Mouse (Mus musculus) naive thymus-derived CD4-positive, alpha-beta T cell, adult 2 months (primary cell): ENCODE measurements around the gene St6galnac3.

Experiments used
- DNase-seq: peaks from one replicate; pipeline ENCODE4 v3.0.0-alpha.2; 2011; ENCODE audit warnings: low read depth

The St6galnac3 gene

DNA sequence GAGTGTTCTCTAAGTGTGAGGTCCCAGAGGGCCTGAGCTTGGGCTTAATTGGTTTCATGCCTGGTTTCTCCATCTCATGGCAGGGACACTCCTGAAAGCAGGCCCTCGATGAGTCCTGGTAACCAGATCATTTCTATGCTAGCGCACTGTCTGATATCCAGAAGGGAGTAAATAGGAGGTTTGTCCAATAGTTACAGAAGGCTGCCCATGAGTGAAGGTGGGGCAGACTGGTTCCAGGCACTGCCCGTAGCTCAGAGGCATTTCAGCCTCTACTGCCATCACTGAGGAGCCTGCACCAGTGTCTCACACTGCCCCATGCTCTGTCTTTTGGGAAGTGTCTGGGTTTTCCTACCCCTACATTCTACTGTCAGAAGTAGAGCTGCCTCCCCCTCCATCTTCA is 72.1 kb downstream of the St6galnac3 start:
- DNase-seq: no peak

DNA sequence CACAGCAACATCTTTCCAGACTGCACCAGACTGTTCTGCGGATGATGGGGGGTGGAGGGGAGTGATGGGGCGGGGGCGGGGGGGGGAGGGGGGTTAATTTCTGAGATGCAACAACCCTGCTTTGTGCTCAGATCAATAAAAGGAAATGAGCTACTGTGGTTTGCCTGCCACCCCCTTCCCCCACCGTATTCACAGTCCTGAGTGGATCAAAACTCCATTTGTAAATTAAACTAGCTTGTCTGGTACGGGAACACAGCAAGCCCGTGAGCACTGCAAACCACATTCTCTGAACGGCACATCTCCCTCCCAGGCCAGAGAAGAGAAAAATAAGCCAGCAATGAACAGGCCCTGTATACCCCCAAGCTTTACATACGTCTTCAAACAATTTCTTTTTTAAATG is 76.3 kb downstream of the St6galnac3 start:
- DNase-seq: no peak

DNA sequence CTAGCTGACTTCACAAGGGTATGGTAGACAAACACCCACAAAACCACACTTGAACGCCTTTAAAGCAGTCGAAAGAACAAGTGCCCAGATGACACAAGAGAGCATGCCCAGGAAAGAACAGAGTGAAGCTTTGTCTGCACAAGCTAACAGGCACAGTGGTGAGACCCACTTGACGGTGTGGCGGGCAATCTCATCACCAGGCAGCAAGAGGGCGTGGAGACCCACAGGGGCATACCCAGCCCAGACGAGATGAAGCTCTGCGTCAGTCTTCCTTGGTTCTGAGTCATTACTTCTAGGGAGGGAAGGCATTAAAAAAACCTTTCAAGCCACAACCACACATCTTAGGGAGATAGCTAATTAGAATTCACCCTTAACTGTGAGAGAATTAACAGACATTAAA is 79.2 kb downstream of the St6galnac3 start:
- no peak for DNase-seq

DNA sequence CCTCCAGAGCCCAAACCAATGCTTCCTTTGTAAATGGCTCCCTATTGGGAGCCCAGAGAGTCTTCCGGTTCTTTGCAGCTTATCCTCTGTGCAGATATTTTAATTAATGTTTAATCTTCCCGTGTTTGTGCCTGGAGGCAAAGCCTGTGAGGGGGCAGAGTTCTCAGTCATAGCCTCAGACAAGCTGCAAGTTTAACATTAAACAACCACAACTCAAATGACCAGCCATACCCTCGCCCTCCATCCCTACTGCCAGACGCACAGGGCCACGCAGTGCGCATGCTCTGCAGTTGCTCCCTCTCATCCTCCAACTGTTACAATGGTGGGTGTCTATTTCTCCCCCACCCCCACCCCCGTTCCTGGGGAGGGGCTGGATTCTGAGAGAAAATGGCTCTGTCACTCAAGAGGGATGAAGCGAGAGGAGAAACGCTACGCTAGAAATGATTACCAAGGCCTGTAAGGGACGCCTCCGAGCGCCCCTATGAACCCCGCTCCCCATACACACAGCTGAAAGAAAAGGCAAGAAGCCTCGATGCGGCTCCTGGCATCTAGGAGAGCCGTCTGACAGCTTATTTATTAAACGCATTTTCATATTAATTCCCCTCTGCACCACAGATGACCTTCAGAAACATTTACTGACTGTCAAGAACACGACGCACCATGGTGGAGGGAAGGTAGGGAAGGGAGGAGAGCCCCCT is 81.0 kb downstream of the St6galnac3 start:
- DNase-seq: no peak

DNA sequence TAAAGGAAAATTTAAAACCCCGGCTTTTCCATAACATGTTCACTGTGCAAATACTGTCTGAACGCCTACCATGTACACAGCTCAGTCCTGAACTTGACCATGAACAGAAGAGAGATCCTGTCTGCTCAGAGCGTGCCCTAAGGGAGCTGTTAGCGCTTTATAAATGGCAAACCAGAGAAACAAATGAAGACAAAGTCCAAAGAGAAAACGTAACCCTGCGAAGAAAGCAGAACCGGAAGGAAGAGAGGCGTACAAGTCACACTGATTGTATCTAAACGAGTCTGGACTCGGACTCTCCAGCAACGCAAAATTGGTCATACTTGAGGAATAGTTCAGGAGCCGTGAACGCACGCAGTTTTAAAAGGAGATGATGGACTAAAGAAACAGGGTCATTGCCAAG is 82.1 kb downstream of the St6galnac3 start:
- no peak for DNase-seq

DNA sequence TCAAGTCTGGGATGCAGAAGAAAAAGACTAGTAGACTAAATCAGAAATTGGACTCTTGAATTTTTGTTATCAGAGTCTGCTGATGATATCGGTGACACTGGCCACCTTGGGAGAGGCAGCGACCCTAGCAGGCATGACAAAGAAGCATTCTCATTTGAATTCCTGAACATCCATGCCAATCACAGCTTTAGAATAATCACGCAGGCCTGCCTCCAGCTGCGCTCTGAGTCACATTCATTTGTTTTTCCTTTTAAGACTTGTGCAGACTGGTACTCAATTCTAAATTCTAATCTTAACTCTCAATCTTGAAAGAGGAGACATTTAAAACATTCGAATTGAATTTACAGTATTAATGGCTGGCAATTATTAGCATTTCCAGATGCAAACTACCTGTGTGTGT is 83.2 kb downstream of the St6galnac3 start:
- no peak for DNase-seq

DNA sequence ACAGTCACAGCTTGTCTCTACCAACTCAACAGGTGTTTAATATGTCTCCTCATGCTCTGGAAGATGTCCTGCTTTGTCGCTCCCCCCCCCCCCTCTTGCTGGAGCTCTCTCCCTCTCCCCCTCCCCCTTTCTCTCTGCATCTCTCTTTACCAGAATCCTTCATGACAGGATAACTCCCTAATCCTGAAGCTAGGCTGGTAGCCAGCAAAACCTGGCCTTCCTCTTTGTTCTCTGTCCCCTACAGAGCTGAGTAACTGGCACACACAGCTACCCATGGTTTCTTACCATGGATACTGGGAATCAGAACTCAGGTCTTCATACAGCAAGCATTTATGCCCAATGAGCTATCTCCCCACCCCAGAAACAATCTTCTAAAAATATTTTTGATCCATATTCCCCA is 87.6 kb downstream of the St6galnac3 start:
- no peak for DNase-seq

DNA sequence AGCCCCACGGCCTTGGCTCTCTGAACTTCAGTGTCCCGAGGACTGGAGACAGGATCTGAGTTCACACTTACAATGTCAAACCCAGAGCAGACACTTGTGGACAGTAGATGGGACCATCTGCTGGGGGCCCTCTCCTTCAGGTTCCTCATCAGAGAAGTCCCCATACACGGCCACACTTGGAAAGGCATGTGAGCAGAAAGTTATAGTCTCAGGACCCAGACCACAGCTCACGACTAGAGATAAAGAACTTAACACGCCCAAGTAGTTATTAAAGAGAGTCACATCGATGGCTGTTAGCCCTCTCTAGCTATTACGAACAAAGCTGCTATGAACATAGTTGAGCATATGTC is 88.2 kb downstream of the St6galnac3 start:
- no peak for DNase-seq

DNA sequence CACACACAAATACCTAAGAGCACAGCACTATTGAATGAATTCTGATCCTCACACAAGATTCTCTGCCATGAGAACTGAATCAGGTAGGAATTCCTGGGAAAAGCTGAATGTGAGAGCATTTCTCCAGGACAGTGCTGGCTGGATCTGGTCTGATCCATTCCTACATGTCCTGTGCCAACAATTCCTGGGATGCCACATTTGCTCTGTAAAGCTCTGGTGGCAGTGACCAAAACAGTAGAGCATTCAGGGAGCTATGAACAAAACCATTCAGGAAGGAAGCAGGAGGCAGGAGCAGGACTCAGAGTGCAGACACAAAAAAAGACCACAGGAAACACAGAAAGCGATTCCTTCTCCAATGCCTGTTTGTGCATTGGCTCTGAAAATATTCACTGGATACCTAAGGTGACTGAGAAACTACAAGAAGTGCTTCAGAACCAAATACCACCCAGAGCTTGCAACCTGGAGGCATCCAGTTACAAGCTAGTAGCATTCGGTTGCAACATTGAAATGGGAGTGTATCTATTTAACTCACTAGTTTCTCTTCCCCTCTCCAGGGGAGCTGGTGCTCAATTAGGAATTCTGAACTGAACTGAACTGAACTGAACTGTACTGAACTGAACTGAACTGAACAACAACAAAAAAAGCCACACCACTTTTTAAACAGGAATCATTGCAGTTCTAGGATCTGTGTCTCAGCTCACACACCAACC is 88.7 kb downstream of the St6galnac3 start:
- no peak for DNase-seq

DNA sequence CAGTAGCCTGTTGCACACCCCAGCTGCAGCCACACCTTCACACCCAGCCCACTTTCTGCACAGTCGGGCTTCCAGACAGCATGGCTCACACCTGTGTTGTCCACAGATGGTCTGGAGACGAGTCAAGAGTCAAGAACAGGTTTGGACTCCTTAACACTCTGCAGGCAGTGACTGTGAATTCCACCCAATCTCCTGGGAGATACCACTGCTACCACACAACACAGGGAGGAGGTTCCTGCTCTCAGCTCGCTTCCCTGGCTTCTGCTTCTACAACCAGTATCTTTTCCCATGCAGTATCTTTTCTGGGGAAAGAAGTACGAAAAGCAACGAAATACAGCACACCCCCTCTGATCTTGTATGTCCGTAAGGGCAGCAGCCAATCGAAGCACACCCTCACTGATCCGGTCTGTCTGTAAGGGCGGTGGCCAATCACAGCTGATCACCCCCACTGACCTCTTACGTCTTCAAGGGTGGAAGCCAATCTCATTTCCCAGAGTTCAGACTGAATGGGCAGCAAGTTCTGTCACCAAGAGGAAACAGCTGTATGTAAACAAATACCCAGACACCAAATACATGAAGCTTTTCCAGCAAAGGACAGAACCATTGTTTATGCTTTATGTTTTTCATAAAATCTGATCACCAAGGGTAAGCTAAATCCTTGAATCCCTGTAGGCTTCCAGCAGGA is 92.8 kb downstream of the St6galnac3 start:
- DNase-seq: no peak

DNA sequence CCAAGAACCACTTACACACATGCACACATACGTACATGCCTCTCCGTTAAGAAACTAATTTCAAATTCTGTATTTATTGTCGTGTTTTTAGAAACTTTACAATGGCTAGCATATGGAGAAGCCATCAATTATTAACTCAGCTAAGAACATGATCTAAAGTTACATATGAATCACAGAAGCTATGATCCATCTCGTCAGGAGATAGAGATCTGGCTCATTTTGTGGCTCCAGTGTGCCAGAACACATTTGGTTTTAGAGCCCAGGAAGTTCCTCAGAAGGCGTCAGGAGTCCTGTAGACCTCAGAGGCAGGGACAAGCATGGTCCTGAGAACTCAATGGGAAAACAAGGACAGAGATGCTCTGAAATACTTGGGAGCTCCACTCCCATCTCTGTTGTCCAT is 98.7 kb downstream of the St6galnac3 start:
- no peak for DNase-seq

DNA sequence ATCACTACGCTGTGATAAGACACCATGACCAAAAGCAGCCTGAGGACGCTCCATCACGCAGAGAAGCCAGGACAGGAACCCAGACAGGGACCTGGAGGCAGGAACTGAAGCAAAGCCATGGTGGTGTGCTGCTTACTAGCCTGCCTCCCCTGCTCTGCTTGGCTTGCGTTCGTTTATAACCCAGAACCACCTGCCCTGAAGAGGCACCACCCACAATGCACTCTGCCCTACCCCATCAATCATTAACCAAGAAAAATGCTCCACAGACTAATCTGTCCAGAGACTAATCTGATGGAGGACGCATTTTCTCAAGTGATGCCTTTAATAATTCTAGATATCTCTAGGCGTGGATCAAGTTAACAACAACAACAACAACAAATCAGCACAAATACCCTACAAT is 106.0 kb downstream of the St6galnac3 start:
- no peak for DNase-seq

DNA sequence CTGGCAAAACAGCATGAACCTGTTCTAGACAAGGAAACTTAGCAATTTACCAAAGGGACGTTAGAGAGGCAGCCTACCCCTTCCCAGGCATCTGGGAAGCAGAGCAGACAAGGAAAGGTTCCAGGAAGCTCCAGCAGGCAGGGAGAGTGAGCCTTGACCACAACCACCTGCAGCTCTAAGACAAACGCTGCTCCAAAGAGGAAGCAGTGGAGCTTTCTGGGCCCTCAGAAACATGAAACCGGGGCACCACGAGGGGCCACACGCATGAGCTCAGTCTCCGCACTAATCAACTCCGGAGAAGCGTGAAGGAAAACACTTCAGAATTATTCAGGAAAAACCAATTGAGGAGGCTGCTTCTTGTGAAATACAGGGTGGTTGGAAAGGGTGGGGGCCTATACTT is 108.1 kb downstream of the St6galnac3 start:
- DNase-seq: no peak

DNA sequence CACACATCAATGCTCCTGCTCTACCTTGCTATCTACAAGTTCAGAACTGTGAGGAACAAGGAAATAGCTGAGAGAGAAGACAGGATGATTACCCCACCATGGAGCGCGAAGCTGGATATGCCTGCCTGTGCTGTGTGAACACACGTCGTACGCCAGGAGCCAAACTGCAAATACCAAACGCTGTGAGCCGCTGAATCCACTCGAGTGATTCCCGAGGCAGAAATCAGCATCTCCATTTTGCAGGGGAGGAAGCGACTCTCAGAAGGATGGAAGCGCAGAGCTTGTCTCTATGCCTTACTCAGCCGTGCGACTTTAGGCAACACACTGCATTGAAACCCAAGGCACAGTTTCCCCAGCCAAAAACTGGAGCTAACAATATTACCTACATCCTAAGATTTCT is 114.7 kb downstream of the St6galnac3 start:
- DNase-seq: no peak

DNA sequence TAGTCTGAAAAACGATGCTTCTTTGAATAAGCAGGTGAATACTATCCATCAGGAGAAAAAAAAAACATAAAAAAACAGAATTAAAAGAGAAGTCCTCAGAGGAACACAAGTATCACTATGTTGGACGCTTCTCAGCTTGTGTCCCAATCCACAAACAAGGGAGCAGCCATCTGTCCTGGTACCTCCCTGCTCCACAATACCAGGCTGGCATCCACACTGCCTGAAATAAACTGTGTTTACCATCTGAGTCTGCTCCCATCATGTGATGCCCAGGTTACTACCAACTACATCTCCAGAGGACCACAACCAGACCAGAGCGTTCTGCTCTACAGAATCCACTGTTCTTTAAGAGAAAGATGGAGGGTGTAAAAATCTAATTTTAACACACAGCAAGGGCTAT is 118.6 kb downstream of the St6galnac3 start:
- no peak for DNase-seq

DNA sequence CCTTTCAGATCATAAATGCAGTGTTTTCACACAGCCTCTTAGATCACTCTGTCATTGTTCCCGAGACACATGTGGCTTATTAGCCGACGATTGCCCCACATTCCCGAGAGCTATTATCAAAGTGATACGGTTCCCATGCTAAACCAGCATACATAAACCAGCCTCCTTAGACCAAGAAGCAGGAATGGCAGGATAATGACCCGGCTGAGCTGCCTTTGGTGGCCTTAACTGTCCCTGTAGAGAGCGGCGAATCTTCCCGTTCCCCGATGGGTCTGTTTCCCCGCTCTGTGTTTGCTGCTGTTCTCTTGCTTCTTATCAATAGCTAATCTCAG is 119.2 kb downstream of the St6galnac3 start:
- DNase-seq: no peak

DNA sequence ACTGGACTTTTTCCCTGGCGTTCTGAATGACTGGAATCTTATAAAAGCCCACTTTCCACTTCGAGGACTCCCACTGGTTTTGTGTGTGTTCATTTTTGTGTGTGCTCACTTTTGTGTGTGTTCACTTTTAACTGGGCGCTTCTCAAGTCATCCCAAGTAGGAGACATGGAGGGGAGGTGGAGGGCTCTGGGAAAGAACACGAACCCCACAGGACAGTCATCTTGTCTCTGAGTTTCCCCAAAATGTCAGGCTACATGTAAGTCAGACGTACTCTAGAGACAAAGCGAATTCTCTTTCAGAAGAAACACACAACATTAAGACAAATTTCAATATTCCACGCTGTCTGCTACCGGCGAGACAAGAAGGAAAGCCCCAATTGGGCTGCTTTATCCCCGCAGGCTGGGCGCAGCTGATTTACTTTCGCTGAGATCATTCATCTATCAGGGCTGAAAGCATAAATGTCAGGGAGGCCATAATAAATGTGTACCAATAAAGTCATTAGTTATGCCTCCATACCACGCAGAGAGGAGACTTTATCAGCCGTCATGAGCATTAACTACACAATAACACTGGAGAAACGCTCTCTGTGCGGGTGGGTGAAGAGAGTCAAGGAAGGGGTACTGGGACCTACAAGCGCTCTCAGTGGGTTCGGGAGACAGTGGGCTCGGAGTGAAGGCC is 119.7 kb downstream of the St6galnac3 start:
- no peak for DNase-seq

DNA sequence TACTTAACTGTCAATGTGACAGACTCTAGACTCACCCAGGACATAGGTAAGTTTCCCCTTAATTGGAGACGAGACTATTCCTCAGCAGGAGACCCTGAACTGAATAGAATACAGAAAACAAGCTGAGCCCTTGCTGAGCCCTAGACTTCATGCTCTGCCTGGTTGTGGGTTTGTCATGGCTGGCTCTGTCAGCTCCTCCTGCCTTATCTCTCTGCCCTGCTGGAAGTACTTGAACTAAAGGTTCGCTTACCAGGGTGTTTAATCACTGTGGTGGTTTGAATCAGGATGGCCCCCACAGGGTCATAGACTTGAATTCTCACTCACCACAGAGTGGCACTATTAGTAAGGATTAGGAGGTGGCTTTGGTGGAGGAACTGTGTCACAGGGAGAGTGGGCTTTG is 125.8 kb downstream of the St6galnac3 start:
- DNase-seq: no peak

DNA sequence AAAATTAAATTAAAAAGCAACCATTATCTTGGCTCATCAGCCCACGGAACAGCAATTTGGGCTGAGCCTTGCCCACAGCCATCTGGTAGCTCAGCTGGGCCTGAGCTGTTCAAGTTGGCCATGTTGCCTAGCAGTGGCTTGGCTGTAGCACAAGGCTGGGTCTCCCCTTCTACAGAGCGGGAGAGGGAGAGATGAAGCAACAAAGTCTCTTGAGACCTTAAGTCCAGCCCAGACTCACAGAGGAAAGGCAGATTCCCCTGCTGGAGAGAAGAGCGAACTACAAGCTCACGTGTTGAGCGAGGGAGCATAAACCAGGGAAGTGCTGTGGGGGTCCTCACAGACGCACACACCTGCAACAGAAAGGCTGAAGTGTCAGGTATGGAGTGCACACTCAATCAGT is 126.3 kb downstream of the St6galnac3 start:
- no peak for DNase-seq

DNA sequence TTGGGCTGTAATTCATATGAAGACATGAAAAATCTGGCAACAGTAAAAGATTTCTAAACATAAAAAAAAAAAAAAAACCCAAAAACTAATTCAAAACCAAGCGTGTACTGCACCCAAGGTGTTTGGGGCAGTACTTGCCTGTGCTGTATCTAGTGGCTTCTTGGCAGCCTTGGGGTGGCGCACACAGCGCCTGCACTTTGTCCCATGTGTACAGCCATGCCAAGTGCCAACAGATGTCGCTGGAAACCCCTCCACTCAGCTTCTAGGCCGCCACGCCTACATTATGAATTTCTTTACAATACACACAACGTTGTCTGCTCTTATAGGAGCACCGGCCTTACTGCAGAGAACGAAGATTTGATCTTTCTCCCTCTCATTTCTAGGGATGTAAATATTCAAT is 130.4 kb downstream of the St6galnac3 start:
- no peak for DNase-seq

DNA sequence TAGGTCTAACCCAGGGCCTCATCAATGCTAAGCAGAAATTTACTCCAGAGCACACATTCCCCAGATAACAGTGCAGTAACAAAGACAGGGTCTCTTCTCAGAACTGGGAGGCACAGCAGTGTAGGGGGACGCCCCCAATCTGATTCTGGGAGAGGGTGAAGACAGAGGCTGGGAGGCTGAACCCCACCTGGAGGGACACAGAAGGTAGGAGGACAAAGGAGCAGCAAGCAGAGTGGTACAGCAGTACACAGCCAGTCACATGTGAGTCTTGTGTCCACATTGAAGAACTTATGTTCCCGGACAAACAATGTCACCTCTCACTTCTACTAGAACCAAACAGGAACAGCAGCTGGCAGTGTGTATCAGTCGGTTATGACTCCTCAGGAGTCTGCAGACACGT is 131.0 kb downstream of the St6galnac3 start:
- no peak for DNase-seq

DNA sequence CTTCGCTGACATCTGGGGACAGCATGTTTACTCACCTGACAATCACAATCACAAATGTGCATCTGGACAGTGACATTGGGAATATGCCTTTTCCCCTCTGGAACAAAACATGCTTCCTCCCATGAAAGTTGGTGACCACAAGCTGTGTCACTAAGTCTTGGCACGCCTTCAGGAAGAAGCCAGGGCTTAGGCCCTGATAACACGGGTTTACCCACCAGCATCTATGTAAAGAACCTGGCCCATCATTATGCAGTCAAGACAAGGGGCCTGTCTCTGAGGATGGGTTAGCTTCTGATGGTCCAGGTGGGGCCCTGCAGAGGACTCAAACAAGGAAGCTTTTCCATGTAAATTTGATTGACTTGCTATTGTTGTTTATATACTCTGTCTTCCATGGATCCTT is 131.9 kb downstream of the St6galnac3 start:
- no peak for DNase-seq

DNA sequence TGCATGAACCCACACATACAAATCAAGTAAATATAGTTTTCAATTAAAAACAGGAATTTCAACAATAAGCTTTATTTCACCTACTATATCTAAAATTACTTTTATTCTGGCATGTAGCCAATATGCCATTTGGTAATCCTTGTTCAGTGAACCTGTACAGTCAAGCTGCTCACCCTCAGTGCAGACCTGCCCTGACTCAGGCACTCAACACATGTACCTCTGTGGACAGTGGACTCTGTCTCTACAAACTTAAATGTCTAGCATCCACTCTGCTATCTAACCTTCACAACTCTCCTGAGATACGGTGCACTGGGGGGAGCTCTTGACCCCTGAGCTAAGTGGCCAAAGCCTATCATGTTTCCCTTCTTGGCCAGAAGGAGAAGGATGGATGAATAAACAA is 137.4 kb downstream of the St6galnac3 start:
- DNase-seq: no peak
